Mouse (Mus musculus) megakaryocyte, embryonic 14.5 days (primary cell): ENCODE data around the gene Mrtfa. TPM values are rescaled to one million over a fixed set of nuclear protein-coding genes. Genes with fewer than 3 reads are reported as not detected.
"Not testable (repeated sequence)": the region's sequence is repeated elsewhere in the genome, so short reads cannot be mapped to it uniquely, and the experiment has no call there.

Experiments used
- H3K27me3 ChIP-seq: replicated peaks from 2 replicates; pipeline ENCODE3; 2012; ENCODE audit warnings: inconsistent platforms
- H3K36me3 ChIP-seq: replicated peaks from 2 replicates; pipeline ENCODE3; 2012; ENCODE audit warnings: low read length, inconsistent platforms, mixed read lengths
- H3K4me1 ChIP-seq: 2 replicates; pipeline ENCODE4 v1.6.1; 2012; ENCODE audit warnings: inconsistent platforms
- H3K4me3 ChIP-seq: replicated peaks from 2 replicates; pipeline ENCODE3; 2012; ENCODE audit warnings: moderate library complexity, mild to moderate bottlenecking, inconsistent platforms
- H3K9me3 ChIP-seq: 2 replicates; pipeline ENCODE4 v1.6.1; 2012; ENCODE audit warnings: inconsistent platforms
- FLI1 ChIP-seq: IDR thresholded peaks from 2 replicates; pipeline ENCODE4 v1.6.1; 2012; ENCODE audit warnings: low read length, inconsistent platforms, mixed read lengths
- GATA1 ChIP-seq: IDR thresholded peaks from 3 replicates; pipeline ENCODE4 v1.6.1; 2012; ENCODE audit warnings: mixed read lengths, low read length, inconsistent platforms, borderline replicate concordance
- polyA plus RNA-seq: library from polyadenylated mRNA; stranded (reverse); fragments of >175 nt; gene quantifications from 2 replicates; pipeline ENCODE4 v1.2.3, GENCODE M21; 2012; ENCODE audit warnings: low replicate concordance; ENCODE audit not compliant: insufficient read depth

The Mrtfa gene
- polyA plus RNA-seq, 1 experiment, result 138 TPM

DNA sequence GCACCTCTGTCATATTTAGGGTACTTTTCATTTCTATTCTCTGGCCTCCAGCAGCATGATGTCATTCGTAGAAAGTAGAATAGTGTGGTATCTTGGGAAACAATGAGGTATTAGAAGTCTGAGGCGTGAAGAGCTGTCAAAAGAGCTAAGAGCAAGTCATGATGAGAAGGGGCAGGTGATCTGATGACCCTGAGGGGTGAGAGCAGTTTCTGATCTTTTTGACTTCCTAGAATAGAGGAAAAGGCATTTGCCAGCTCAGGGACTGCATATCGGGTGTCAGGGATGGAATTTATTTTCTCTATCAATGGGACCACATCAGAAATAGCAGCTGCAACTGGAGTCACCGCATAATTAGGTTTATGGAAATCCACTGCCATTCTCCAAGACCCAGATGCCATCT, 36.2 kb upstream of the Mrtfa start:
- TF ChIP-seq GATA1 (no peak), FLI1 (no peak)
- Histone ChIP-seq H3K36me3 (no peaks in the 10 kb centered on the region), H3K4me3 (no peak overlapping the region), H3K27me3 (peaks cover 58% of the 10 kb centered on the region), H3K9me3 (no peaks in the 10 kb centered on the region), H3K4me1 (peaks cover 6% of the 10 kb centered on the region; the same call in 1 of the 2 replicates)

DNA sequence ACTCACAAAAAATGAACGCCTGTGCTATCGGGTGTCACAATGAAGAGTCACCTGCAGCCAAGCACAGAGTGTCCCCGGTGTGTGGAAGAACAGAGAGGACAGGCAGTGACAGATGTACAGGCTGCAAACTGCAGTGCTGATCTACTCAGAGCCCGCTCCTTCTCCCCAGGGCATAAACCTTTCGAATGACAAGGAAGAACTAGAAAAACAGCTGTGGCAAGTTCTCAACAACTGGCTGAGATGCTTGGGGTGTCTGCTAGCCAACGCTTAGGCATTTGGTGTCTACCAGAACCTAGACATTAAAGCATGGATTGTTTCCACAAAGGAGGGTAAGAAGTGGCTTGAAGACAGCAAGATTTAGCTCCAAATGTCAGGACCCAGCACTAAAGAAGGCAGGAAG, 35.2 kb upstream of the Mrtfa start:
- Histone ChIP-seq H3K9me3 (no peaks in the 10 kb centered on the region), H3K36me3 (no peaks in the 10 kb centered on the region), H3K4me3 (no peak overlapping the region), H3K4me1 (peaks cover under 1% of the 10 kb centered on the region; the same call in 1 of the 2 replicates), H3K27me3 (peaks cover 56% of the 10 kb centered on the region)
- TF ChIP-seq GATA1 (no peak), FLI1 (no peak)

GRCm38 (mm10) chr15:81225016-81225415, 34.5 kb upstream of the Mrtfa start:
- Histone ChIP-seq H3K9me3 (no peaks in the 10 kb centered on the region), H3K4me1 (no peaks in the 10 kb centered on the region), H3K4me3 (no peak overlapping the region), H3K36me3 (no peaks in the 10 kb centered on the region), H3K27me3 (peaks cover 52% of the 10 kb centered on the region)
- TF ChIP-seq FLI1, result no peak
- TF ChIP-seq GATA1, result no peak

GRCm38 (mm10) chr15:81221446-81221845, 30.9 kb upstream of the Mrtfa start:
- no peaks in the 10 kb centered on the region for H3K4me1 ChIP-seq
- TF ChIP-seq GATA1, result no peak
- H3K27me3 ChIP-seq, result peaks cover 44% of the 10 kb centered on the region
- H3K36me3 ChIP-seq, result no peaks in the 10 kb centered on the region
- no peak overlapping the region for H3K4me3 ChIP-seq
- H3K9me3 ChIP-seq, result 0 out of 2 replicates have a peak, but pooled peaks cover 3% of the 10 kb centered on the region

DNA sequence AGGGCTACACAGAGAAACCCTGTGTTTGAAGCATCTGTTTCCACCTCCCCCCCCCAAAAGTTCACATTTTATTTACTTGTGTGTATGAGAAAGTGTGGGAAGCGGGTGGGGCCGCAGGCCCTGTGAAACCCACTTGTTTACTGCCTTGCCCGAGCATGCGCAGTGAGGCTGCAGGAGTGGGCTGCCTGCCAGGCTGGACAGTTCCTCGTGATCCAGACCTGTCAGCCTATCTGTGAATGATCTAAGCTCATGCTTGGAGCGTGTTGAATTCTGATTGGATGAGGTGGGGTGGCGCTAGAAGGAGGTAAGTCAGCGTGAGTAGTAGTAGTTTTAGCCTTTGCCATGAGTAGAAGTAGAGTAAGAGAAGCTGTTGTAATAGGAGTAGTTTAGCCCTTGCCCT, 29.5 kb upstream of the Mrtfa start:
- not testable (repeated sequence) for H3K4me1 ChIP-seq, H3K36me3 ChIP-seq, H3K9me3 ChIP-seq, H3K4me3 ChIP-seq
- H3K27me3 ChIP-seq, result peaks cover 37% of the 10 kb centered on the region

- Histone ChIP-seq H3K4me3 (no peak overlapping the region), H3K9me3 (peaks cover 7% of the 10 kb centered on the region), H3K27me3 (peaks cover 33% of the 10 kb centered on the region), H3K36me3 (no peaks in the 10 kb centered on the region), H3K4me1 (0 out of 2 replicates have a peak, but pooled peaks cover 2% of the 10 kb centered on the region)
- no peak for TF ChIP-seq GATA1
- TF ChIP-seq FLI1, result no peak
Measured at GRCm38 (mm10) chr15:81219054-81219453, 28.5 kb upstream of the Mrtfa start.

DNA sequence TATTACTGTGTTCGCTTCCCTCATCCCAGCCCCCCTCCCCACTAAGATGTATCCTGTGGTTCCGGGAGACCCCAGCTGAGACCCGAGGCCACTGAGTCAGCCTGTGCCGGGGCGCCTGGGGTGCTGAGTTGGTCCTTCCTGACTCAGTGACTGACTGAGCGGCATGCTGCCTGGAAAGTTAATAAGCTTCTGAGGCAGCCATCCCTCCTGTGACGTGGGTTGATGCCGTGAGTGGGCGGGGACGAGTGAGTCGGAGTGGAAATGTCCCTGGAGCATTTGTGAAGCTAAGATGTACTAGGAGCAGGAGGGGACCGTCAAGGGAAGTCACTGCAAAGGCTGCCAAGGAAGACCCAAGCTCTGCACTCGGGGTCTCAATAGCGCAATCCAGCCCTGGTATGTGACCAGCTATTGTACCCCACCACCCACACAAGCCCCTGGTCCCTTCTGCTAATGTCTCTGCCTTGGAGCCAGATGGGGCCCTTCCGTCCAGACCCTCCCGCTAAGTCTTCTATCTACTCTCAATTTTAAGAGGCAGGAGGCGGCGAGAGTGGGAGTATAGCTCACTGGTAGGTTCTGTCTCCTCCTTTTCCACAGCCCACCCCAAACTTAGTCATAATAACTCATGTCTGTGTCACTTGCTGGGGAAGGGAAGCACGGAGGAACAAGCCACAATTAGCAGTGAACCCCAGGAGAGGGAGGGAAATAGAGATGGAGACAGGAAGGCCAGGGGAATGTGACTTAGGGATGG, 26.5 kb upstream of the Mrtfa start:
- TF ChIP-seq GATA1 (no peak), FLI1 (no peak)
- no peaks in the 10 kb centered on the region for H3K36me3 ChIP-seq
- H3K4me1 ChIP-seq, result 0 out of 2 replicates have a peak, but pooled peaks cover 3% of the 10 kb centered on the region
- H3K9me3 ChIP-seq, result peaks cover 7% of the 10 kb centered on the region
- H3K4me3 ChIP-seq, result no peak overlapping the region
- H3K27me3 ChIP-seq, result peaks cover 26% of the 10 kb centered on the region

GRCm38 (mm10) chr15:81212976-81213375, 22.4 kb upstream of the Mrtfa start:
- peaks cover 11% of the 10 kb centered on the region for H3K9me3 ChIP-seq
- peaks cover 13% of the 10 kb centered on the region for H3K27me3 ChIP-seq
- H3K4me3 ChIP-seq, result no peak overlapping the region
- no peak for TF ChIP-seq GATA1
- TF ChIP-seq FLI1, result no peak
- H3K4me1 ChIP-seq, result peaks cover 11% of the 10 kb centered on the region; the same call in 1 of the 2 replicates
- no peaks in the 10 kb centered on the region for H3K36me3 ChIP-seq

DNA sequence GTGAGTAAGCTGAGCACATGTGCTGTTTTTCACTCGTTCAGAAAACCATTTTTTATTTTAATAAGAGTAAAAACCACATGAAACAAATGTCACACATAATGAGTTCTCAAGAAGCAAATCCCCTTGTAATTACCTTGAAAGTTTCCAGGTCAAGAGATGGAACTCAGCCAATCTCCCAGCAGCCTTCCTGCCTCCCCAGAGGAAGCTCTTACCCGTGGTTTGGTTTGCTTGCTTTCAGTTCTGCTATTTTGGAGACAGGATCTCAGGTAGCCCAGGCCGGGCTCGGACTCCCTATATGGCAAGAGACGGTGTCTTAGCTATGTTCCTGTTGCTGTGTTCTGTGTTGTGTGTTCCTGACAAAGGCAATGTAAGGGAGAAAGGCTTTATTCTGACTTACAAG, 19.9 kb upstream of the Mrtfa start:
- no peaks in the 10 kb centered on the region for H3K36me3 ChIP-seq
- H3K4me1 ChIP-seq, result peaks cover 11% of the 10 kb centered on the region; the same call in 1 of the 2 replicates
- H3K4me3 ChIP-seq, result no peak overlapping the region

DNA sequence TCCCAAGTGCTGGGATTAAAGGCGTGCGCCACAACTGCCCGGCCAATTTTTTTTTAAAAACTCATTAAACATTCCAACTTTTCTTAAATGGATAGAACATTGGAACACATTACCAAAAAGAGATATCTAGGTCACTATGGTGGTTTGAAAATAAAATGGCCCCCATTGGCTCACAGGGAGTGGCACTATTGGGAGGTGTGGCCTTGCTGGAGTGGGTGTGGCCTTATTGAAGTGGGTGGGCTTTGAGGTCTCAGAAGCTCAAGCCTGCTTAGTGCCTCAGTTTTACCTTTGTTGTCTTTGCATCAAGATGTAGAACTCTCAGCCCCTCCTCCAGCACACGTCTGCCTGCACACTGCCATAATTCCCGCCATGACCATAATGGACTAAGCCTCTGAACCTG, 11.9 kb upstream of the Mrtfa start:
- H3K9me3 ChIP-seq, result peaks cover 18% of the 10 kb centered on the region
- no peak for TF ChIP-seq GATA1
- no peak for TF ChIP-seq FLI1
- H3K27me3 ChIP-seq, result peaks cover 2% of the 10 kb centered on the region
- H3K4me3 ChIP-seq, result no peak overlapping the region
- no peaks in the 10 kb centered on the region for H3K36me3 ChIP-seq
- peaks cover 7% of the 10 kb centered on the region; the same call in 1 of the 2 replicates for H3K4me1 ChIP-seq

More for the DNA sequence above, 19.9 kb upstream of the Mrtfa start:
- TF ChIP-seq GATA1, result no peak
- TF ChIP-seq FLI1, result no peak
- peaks cover 2% of the 10 kb centered on the region for H3K27me3 ChIP-seq
- H3K9me3 ChIP-seq, result peaks cover 4% of the 10 kb centered on the region; the same call in 1 of the 2 replicates
